Mouse (Mus musculus) MN1 (cell line): Measurements from ENCODE around the gene Hcrt.

ENCODE experiments used
- DNase-seq: peaks from one replicate; pipeline ENCODE4 v3.0.0-alpha.2; 2016; ENCODE audit warnings: low spot score

Gene Hcrt

DNA sequence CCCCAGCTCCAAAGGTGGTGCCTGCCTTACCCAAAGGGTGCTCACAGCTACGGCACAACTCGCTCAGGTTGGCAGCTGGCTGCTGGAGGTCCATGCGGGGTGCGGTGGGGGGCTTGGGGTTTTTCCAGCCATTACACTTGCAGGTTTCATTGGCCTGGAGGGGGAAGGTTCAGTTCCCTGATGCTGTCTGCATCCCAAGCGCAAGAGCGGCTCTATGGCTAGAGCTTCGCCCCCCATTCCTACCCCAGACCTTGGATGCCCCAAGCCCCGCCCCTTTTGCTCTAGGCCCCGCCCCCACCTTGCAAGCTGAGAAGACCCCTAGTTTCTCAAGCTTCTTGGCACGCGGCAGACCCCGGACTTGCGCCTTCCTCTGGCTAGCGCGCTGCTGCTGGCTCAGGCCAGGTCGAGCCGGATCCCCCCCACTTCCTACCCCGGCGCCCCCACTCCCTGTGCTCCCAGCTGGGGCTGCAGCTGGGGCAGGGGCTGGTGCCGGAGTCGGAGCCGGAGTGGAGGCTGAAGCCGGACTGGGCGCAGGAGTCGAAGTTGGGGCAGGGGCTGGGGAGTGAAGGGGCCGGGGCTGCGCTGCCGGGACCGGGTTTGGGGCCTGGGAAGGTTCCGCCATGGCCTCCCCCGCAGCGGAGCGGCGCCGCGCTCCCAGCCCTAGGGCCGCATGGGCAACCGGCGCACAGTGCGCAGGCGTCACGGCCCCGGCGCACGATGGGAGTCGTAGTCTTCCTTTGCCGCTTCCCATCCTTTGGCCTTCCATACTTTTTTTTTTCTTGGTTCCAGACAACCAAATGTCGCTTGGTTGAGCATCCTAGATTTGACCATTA is 50.7 kb downstream of the Hcrt start, which contains the start of gene Kat2a:
Kat2a (minus strand) TSS at position 683 of the 833 bp plus-strand sequence.
- peak; percentile 86 for DNase-seq
